Mouse (Mus musculus) ovary, adult 18-20 months (tissue): ENCODE measurements at regions not wholly inside any gene's neighbourhood (a gene's known extent, or its start where the extent isn't known, plus 50 kb on each side); places are given as distances from the start of the nearest gene placed in this dataset.

Source experiments
- DNase-seq: peaks from one replicate; pipeline ENCODE4 v3.0.0; 2022; ENCODE audit warnings: low spot score, mixed read lengths

- no peak for DNase-seq
Observed at GRCm38 (mm10) chr12:35429473-35429872, 105.4 kb downstream of the Ahr start.

GRCm38 (mm10) chr12:35419206-35419605, 115.6 kb downstream of the Ahr start:
- DNase-seq = no peak

- no peak for DNase-seq
Observed at GRCm38 (mm10) chr12:35417943-35418342, 116.9 kb downstream of the Ahr start.

GRCm38 (mm10) chr12:35416583-35416982, 118.3 kb downstream of the Ahr start:
- no peak for DNase-seq

- DNase-seq = no peak
Observed at GRCm38 (mm10) chr12:35412715-35413114, 122.1 kb downstream of the Ahr start.

- no peak for DNase-seq
Observed at GRCm38 (mm10) chr12:35408461-35408860, 126.4 kb downstream of the Ahr start.

GRCm38 (mm10) chr12:35408044-35408443, 126.8 kb downstream of the Ahr start:
- DNase-seq = no peak

GRCm38 (mm10) chr12:35401853-35402252, 133.0 kb downstream of the Ahr start:
- no peak for DNase-seq

GRCm38 (mm10) chr12:35401219-35401618, 133.6 kb downstream of the Ahr start:
- no peak for DNase-seq

GRCm38 (mm10) chr12:35395211-35395610, 139.6 kb downstream of the Ahr start:
- no peak for DNase-seq

GRCm38 (mm10) chr12:35392111-35392510, 142.7 kb downstream of the Ahr start:
- DNase-seq = no peak

- no peak for DNase-seq
Observed at GRCm38 (mm10) chr12:35390266-35390665, 144.6 kb downstream of the Ahr start.

- no peak for DNase-seq
Observed at GRCm38 (mm10) chr12:35389839-35390238, 145.0 kb downstream of the Ahr start.

GRCm38 (mm10) chr12:35384211-35384610, 150.6 kb downstream of the Ahr start:
- DNase-seq = no peak

GRCm38 (mm10) chr12:35377266-35377665, 157.6 kb downstream of the Ahr start:
- no peak for DNase-seq

- no peak for DNase-seq
Observed at GRCm38 (mm10) chr12:35376365-35376764, 158.5 kb downstream of the Ahr start.

- no peak for DNase-seq
Observed at GRCm38 (mm10) chr12:35357901-35358300, 176.9 kb downstream of the Ahr start.

- DNase-seq = no peak
Observed at GRCm38 (mm10) chr12:35338191-35338954, 196.5 kb downstream of the Ahr start.

GRCm38 (mm10) chr12:35336314-35336713, 198.5 kb downstream of the Ahr start:
- DNase-seq = no peak

- no peak for DNase-seq
Observed at GRCm38 (mm10) chr12:35334344-35335075, 200.3 kb downstream of the Ahr start.

GRCm38 (mm10) chr12:35331303-35331702, 203.5 kb downstream of the Ahr start:
- DNase-seq = no peak

- DNase-seq = no peak
Observed at GRCm38 (mm10) chr12:35329699-35330098, 205.1 kb downstream of the Ahr start.

- DNase-seq = no peak
Observed at GRCm38 (mm10) chr12:35319571-35319970, 215.3 kb downstream of the Ahr start.
